Mouse (Mus musculus) c-Kit-positive CD71-negative TER-119-negative erythroid progenitor cells, embryonic 14.5 days (primary cell): ENCODE results near the gene Ptprn2.

Experiments used
- DNase-seq: peaks from one replicate; pipeline ENCODE4 v3.0.0-alpha.2; 2013; ENCODE audit warnings: low read depth

Gene Ptprn2

GRCm38 (mm10) chr12:117265211-117265610 is 779.7 kb downstream of the Ptprn2 start:
- DNase-seq: no peak

GRCm38 (mm10) chr12:117268543-117269172 is 783.1 kb downstream of the Ptprn2 start:
- no peak for DNase-seq

- no peak for DNase-seq
Measured at GRCm38 (mm10) chr12:117269310-117269709, 783.8 kb downstream of the Ptprn2 start.

GRCm38 (mm10) chr12:117270199-117270598 is 784.7 kb downstream of the Ptprn2 start:
- DNase-seq: no peak

- DNase-seq: no peak
Measured at GRCm38 (mm10) chr12:117273166-117273565, 787.6 kb downstream of the Ptprn2 start.

- DNase-seq: no peak
Measured at GRCm38 (mm10) chr12:117274576-117274975, 789.1 kb downstream of the Ptprn2 start.

GRCm38 (mm10) chr12:117280790-117281189 is 795.3 kb downstream of the Ptprn2 start:
- DNase-seq: no peak

- no peak for DNase-seq
Measured at GRCm38 (mm10) chr12:117282659-117283058, 797.1 kb downstream of the Ptprn2 start.

- no peak for DNase-seq
Measured at GRCm38 (mm10) chr12:117287456-117287855, 801.9 kb downstream of the Ptprn2 start.

GRCm38 (mm10) chr12:117291943-117292342 is 806.4 kb downstream of the Ptprn2 start:
- no peak for DNase-seq

GRCm38 (mm10) chr12:117296792-117297191 is 811.3 kb downstream of the Ptprn2 start:
- no peak for DNase-seq

GRCm38 (mm10) chr12:117299084-117299483 is 813.6 kb downstream of the Ptprn2 start:
- DNase-seq: no peak

GRCm38 (mm10) chr12:117304751-117305624 is 819.5 kb downstream of the Ptprn2 start:
- no peak for DNase-seq

- DNase-seq: no peak
Measured at GRCm38 (mm10) chr12:117305625-117306105, 820.1 kb downstream of the Ptprn2 start.

GRCm38 (mm10) chr12:117312079-117312478 is 826.6 kb downstream of the Ptprn2 start:
- DNase-seq: no peak

GRCm38 (mm10) chr12:117314987-117315386 is 829.5 kb downstream of the Ptprn2 start:
- no peak for DNase-seq

- no peak for DNase-seq
Measured at GRCm38 (mm10) chr12:117315661-117316060, 830.1 kb downstream of the Ptprn2 start.

- DNase-seq: no peak
Measured at GRCm38 (mm10) chr12:117318229-117318628, 832.7 kb downstream of the Ptprn2 start.

- DNase-seq: no peak
Measured at GRCm38 (mm10) chr12:117323017-117323416, 837.5 kb downstream of the Ptprn2 start.
